Mouse (Mus musculus) midbrain, embryonic 10.5 days (tissue): Measurements from ENCODE around the gene Clrn3. TPM values are rescaled to one million over a fixed set of nuclear protein-coding genes. Genes with fewer than 3 reads are reported as not detected.

ENCODE experiments used
- DNase-seq: peaks from one replicate; pipeline ENCODE4 v3.0.0-alpha.2; 2017; ENCODE audit warnings: low spot score
- H3K27ac ChIP-seq: fragments of 300-500 bp; sonication (generic); replicated peaks from 2 replicates; pipeline ENCODE4 v1.5.1; 2016; ENCODE audit warnings: mild to moderate bottlenecking
- H3K27me3 ChIP-seq: fragments of 300-500 bp; sonication (generic); 2 replicates; pipeline ENCODE4 v1.6.1; 2016; ENCODE audit warnings: low read depth, mild to moderate bottlenecking; ENCODE audit not compliant: poor library complexity, severe bottlenecking
- H3K36me3 ChIP-seq: fragments of 300-500 bp; sonication (generic); 2 replicates; pipeline ENCODE4 v1.6.1; 2016; ENCODE audit warnings: mild to moderate bottlenecking, moderate library complexity
- H3K4me1 ChIP-seq: fragments of 300-500 bp; sonication (generic); 2 replicates; pipeline ENCODE4 v1.6.1; 2016
- H3K4me3 ChIP-seq: fragments of 300-500 bp; sonication (generic); 2 replicates; pipeline ENCODE4 v1.5.1; 2016; ENCODE audit warnings: mild to moderate bottlenecking, moderate library complexity
- H3K9me3 ChIP-seq: fragments of 300-500 bp; sonication (generic); replicated peaks from 2 replicates; pipeline ENCODE4 v1.6.1; 2016; ENCODE audit warnings: mild to moderate bottlenecking
- WGBS: fragments of 180-500 bp; shearing (Covaris S2); methylation state at CpG from one replicate; pipeline ENCODE4 v1.1.7; 2016; 5-methylcytosine and 5-hydroxymethylcytosine counted together
- polyA plus RNA-seq: library from polyadenylated mRNA; unstranded; fragments of >200 nt; fragmentation: Nextera tagmentation; extraction: Ambion mirVana; gene quantifications from 2 replicates; pipeline ENCODE4 v1.2.1, GENCODE M21; 2016

Clrn3 gene
- polyA plus RNA-seq, 1 experiment from 2014 or later = not detected

DNA sequence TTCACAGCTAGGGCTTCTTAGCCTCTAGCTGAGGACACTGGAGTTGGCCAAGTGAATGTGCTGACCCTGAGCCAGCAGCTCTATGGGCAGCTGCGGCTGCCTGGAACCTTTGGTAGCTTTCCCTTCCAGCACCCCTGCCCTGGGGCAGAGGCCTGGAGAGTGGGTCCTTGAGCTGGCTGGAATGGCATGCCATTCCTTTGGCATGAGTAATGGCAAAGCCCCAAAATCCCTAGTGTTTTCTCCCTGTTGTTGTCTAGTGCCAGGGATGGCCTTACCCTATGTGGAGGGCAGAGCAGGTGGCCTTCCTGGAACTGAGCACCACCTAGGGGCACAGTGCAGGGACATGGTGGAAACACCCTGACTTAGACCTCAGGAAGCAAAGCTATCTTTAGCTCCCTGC is 23.1 kb upstream of the Clrn3 start:
- WGBS = 85% methylated on average over 1 of the region's 1 CpGs
- H3K4me3 ChIP-seq = no peak overlapping the region

GRCm38 (mm10) chr7:135548434-135548833 is 20.0 kb upstream of the Clrn3 start:
- DNase-seq = no peak
- Histone ChIP-seq H3K4me1 (no peaks in the 10 kb centered on the region), H3K4me3 (no peak overlapping the region), H3K27ac (no peak overlapping the region), H3K36me3 (no peaks in the 10 kb centered on the region), H3K27me3 (no peaks in the 10 kb centered on the region), H3K9me3 (no peaks in the 10 kb centered on the region)
- 83% methylated on average over 6 of the region's 6 CpGs for WGBS

More for the DNA sequence above, 23.1 kb upstream of the Clrn3 start:
- Histone ChIP-seq H3K27me3 (no peaks in the 10 kb centered on the region), H3K4me1 (no peaks in the 10 kb centered on the region), H3K27ac (no peak overlapping the region), H3K9me3 (no peaks in the 10 kb centered on the region), H3K36me3 (no peaks in the 10 kb centered on the region)
- no peak for DNase-seq

DNA sequence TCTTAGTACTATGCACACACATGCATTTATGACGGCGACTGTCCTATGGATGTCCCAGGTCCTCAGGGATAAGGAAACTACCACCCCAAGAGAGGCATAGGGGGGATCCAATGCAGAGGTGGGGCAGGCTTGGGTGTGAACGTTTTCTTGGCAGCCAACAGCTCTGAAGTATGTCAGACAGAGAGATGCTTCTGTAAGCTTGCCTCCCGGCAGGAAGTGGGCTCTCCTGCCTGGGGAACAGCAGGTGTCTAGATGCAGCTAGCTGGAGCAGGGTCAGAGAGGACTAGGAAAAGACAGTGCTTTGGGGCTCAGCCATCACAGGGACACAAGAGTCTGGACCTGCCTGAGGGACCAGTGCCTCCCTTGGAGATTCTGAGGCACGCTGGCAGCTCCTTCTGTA is 18.1 kb upstream of the Clrn3 start:
- H3K9me3 ChIP-seq = no peaks in the 10 kb centered on the region
- no peaks in the 10 kb centered on the region for H3K4me1 ChIP-seq
- DNase-seq = no peak
- no peak overlapping the region for H3K27ac ChIP-seq
- no peak overlapping the region for H3K4me3 ChIP-seq
- no peaks in the 10 kb centered on the region for H3K27me3 ChIP-seq
- WGBS = 68% methylated on average over 5 of the region's 5 CpGs
- H3K36me3 ChIP-seq = no peaks in the 10 kb centered on the region

DNA sequence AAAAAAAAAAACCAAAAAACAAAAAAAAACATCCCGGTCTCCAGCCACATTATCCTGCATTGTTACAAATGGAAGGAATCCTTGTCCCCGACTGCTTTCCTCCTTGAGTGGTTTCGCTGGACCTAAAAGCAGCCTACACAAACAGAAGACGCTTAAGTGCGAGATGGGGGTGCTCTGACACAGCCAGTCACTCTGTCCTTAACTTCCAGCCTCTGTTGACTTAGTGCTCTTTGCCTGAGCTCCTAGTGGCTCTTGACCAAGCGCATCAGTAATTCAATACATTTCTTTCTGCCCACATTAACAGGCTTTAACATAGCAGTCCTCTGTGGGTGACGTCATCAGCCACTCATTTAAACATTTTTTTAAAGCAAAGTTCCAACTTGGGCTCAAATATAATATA is 17.5 kb upstream of the Clrn3 start:
- Histone ChIP-seq H3K4me1 (no peaks in the 10 kb centered on the region), H3K36me3 (no peaks in the 10 kb centered on the region), H3K9me3 (no peaks in the 10 kb centered on the region), H3K27ac (no peak overlapping the region), H3K27me3 (no peaks in the 10 kb centered on the region), H3K4me3 (no peak overlapping the region)
- 73% methylated on average over 7 of the region's 7 CpGs for WGBS
- no peak for DNase-seq

DNA sequence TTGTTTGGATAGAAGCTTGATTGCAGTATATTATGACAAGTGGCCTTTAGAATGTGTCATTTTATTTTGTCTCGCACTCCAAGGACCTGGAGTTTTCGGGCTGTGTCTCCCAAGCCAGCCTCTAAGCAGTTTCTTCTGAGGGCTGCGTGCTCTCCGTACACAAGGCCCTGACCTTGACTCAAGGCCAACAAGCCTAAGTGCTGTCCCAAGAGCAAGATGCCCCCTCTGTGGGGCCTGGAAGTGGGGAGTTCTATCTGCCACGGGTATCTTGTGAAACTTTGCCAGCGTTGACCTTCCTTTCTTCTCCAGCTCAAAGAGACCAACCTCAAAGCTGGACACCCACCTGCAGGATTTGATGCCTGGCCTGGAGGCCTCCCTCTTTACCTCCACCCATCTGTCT is 15.9 kb upstream of the Clrn3 start:
- Histone ChIP-seq H3K4me1 (no peaks in the 10 kb centered on the region), H3K4me3 (no peak overlapping the region), H3K9me3 (no peaks in the 10 kb centered on the region), H3K36me3 (no peaks in the 10 kb centered on the region), H3K27ac (no peak overlapping the region), H3K27me3 (peaks cover 13% of the 10 kb centered on the region)
- 90% methylated on average over 6 of the region's 6 CpGs for WGBS
- DNase-seq = no peak

DNA sequence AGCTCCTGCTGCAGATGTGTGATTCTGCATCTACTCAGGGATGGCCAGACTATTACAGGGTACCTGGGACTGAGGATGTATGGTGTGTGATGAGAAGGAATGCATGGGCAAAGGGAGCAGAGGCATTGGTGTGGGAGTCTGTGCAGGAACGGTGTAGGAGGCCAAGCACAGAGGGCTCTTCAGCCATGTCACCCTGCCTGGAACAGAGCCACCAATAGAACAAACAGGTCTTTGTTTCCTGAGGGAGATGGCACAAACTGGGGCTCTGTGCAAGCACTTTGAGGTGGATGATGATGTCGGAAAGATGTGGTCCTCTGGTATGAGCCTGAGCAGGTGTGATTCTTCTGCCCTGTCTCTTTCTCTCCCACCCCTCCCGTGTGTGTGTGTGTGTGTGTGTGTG is 14.6 kb upstream of the Clrn3 start:
- Histone ChIP-seq H3K4me3 (no peak overlapping the region), H3K4me1 (peaks cover 7% of the 10 kb centered on the region), H3K27me3 (peaks cover 26% of the 10 kb centered on the region), H3K36me3 (no peaks in the 10 kb centered on the region), H3K27ac (no peak overlapping the region), H3K9me3 (no peaks in the 10 kb centered on the region)
- no peak for DNase-seq
- WGBS = 96% methylated on average over 3 of the region's 3 CpGs

GRCm38 (mm10) chr7:135542235-135542634 is 13.8 kb upstream of the Clrn3 start:
- no peaks in the 10 kb centered on the region for H3K36me3 ChIP-seq

DNA sequence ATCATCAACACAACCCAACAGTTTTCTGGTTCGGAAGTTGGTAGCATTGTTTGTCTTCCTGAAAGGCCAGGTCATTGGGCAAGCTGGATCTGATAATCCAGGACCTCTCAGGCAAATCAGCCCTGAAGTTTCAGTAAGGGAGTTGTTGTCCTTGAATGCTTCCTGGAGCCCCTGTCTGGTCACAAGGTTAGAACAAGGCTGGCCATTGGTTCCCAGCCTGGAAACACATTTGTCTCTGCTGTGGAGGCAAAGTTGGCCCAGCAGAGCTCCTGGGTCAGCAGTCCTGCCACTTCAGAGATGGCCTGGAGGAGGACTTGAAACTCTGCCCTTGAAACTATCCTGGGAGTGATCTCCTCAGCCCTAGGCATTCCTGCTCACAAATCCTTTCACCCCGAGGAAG is 11.0 kb upstream of the Clrn3 start:
- no peak for DNase-seq
- H3K4me1 ChIP-seq = peaks cover 14% of the 10 kb centered on the region
- peaks cover 44% of the 10 kb centered on the region for H3K27me3 ChIP-seq
- 82% methylated on average over 2 of the region's 2 CpGs for WGBS
- H3K27ac ChIP-seq = no peak overlapping the region
- H3K9me3 ChIP-seq = no peaks in the 10 kb centered on the region
- no peak overlapping the region for H3K4me3 ChIP-seq
- H3K36me3 ChIP-seq = no peaks in the 10 kb centered on the region

More at GRCm38 (mm10) chr7:135542235-135542634, 13.8 kb upstream of the Clrn3 start:
- WGBS = 88% methylated on average over 3 of the region's 3 CpGs
- Histone ChIP-seq H3K4me3 (no peak overlapping the region), H3K4me1 (peaks cover 14% of the 10 kb centered on the region), H3K27ac (no peak overlapping the region), H3K9me3 (no peaks in the 10 kb centered on the region), H3K27me3 (peaks cover 34% of the 10 kb centered on the region)
- DNase-seq = no peak

DNA sequence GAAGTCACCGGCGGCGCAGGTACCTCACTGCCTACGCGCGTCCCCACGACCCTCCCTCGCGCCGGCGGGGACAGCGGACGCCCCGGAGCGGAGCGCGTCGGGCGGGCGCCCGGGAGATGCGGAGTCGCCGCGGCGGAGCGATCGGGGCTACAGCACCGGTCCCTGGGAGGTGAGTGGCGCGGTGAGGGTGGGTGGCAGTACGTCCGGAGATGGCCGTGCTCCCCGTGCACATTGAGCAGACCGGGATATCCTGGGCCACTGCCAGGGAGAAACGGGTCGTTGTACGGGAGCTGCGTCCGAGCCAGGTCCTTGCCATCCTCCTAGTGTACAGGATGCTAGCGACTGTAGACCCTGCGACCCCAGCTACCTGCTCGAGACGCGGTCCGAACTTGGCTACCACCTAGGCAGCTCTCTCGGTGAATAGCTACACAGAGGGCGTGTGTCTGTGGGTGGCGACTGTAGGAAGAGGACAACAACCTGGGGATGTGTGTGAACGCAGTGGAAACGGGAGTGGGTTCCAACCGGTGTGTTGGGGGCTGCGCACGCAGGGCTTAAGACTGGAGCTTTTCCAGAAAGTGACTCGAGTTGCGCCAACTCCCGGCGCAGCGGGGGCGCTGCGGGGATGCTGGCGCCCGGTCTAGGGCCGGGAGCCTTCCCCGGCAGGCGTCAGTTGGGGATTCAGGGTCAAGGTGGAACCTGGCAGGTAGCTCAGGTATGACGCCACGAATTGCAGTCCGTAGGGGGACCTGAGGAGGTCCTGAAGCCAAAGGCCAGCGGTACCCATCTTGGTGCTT is 9.7 kb upstream of the Clrn3 start:
- no peak for DNase-seq
- H3K4me1 ChIP-seq = peaks cover 14% of the 10 kb centered on the region
- no peaks in the 10 kb centered on the region for H3K9me3 ChIP-seq
- peak overlapping the region; percentile 13; the same call in 1 of the 2 replicates for H3K27ac ChIP-seq
- H3K4me3 ChIP-seq = peak overlapping the region; percentile 74
- 2% methylated on average over 71 of the region's 71 CpGs for WGBS
- peaks cover 44% of the 10 kb centered on the region for H3K27me3 ChIP-seq
- no peaks in the 10 kb centered on the region for H3K36me3 ChIP-seq

DNA sequence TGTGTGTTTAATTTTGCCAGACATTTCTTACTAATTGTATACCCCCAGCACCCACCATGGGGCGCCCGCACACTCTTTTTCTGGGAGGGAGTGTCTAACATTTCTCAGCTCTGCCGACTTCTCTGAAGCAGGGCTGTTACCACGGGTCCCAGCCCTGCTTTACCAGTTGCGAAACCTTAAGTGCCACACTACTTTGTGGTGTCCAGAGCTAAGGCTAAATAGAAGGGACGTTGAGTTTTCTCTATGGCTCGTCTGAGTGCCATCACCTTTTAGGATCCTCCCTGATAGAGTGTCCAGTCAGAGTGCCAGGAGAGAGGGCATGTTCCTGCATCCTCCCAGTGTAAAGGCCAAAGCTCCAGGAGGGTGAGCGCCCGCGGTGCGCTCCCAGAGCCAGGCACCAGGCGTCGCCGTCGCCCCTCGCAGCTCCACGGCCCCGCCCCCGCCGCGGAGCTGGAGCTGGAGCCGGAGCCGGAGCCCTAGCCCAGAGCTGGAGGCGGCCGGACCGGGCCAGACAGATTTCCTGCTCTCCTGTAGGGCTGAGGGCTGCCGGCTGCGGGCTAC is 9.0 kb upstream of the Clrn3 start, which contains the start of gene Ptpre:
Ptpre (plus strand) TSS at position 141 of the 561 bp plus-strand sequence.
- Histone ChIP-seq H3K27me3 (peaks cover 44% of the 10 kb centered on the region), H3K9me3 (no peaks in the 10 kb centered on the region), H3K4me1 (peaks cover 14% of the 10 kb centered on the region), H3K4me3 (peak within 1 kb of the TSS; percentile 74), H3K27ac (peak within 1 kb of the TSS; percentile 13; the same call in 1 of the 2 replicates), H3K36me3 (no peaks in the 10 kb centered on the region)
- peak; percentile 81 for DNase-seq
- WGBS = 4% methylated on average over 28 of the region's 28 CpGs

DNA sequence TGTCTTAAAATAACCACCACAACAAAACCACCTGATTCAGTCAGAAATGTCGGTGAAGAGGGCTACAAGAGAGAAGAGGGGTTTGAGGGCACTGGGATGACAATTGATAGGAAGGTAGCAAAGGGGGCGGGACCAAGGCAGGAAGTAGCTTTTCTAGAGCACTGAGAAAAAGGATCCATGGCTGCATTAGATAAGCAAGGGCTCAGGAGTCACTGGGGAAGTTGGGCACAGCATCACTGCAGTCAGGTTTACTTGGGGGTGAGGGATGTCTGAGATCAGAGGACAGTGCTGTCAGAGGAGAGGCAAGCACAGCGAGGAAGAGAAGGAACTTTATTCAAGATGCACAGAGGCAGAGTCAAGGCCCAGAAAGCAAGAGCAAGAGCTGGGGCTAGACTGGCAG is 7.5 kb upstream of the Clrn3 start:
- H3K9me3 ChIP-seq = no peaks in the 10 kb centered on the region
- 80% methylated on average over 3 of the region's 3 CpGs for WGBS
- H3K27me3 ChIP-seq = peaks cover 44% of the 10 kb centered on the region
- no peak overlapping the region for H3K27ac ChIP-seq
- no peak for DNase-seq
- H3K4me3 ChIP-seq = no peak overlapping the region
- peaks cover 14% of the 10 kb centered on the region for H3K4me1 ChIP-seq
- H3K36me3 ChIP-seq = no peaks in the 10 kb centered on the region

GRCm38 (mm10) chr7:135534548-135535189 is 6.2 kb upstream of the Clrn3 start:
- Histone ChIP-seq H3K27ac (no peak overlapping the region), H3K9me3 (no peaks in the 10 kb centered on the region), H3K4me1 (peaks cover 14% of the 10 kb centered on the region), H3K4me3 (no peak overlapping the region), H3K27me3 (peaks cover 35% of the 10 kb centered on the region), H3K36me3 (no peaks in the 10 kb centered on the region)
- DNase-seq = no peak
- WGBS = 80% methylated on average over 2 of the region's 2 CpGs

DNA sequence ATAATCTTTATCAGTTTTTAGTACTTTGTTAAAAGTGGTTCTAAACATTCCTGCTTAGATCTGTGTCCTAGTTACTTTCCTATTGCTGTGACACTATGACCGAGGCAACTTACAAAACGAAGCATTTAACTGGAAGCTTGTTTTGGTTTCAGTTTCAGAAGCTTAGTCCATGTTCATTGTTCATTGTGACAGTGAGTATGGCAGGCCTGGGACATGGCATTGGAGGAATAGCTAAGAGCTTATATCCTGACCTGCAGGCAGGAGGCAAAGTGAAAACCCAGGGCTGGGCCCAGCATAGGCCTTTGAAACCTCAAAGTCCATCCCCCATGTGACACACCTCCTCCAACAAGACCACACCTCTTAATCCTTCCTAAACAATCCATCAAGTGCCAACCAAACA is 614 bp upstream of the Clrn3 start:
- no peaks in the 10 kb centered on the region for H3K36me3 ChIP-seq
- 93% methylated on average over 2 of the region's 2 CpGs for WGBS

More for the DNA sequence above, 614 bp upstream of the Clrn3 start:
- no peak overlapping the region for H3K4me3 ChIP-seq
- no peaks in the 10 kb centered on the region for H3K9me3 ChIP-seq
- no peaks in the 10 kb centered on the region for H3K4me1 ChIP-seq
- H3K27ac ChIP-seq = no peak overlapping the region
- no peaks in the 10 kb centered on the region for H3K27me3 ChIP-seq
- no peak for DNase-seq
